Mouse (Mus musculus) brain, embryonic 18.5 days (tissue): ENCODE measurements around the gene Olfr1212.

Experiments used
- DNase-seq: peaks from one replicate; pipeline ENCODE4 v3.0.0-alpha.2; 2012; ENCODE audit warnings: low read depth, low spot score

The Olfr1212 gene

DNA sequence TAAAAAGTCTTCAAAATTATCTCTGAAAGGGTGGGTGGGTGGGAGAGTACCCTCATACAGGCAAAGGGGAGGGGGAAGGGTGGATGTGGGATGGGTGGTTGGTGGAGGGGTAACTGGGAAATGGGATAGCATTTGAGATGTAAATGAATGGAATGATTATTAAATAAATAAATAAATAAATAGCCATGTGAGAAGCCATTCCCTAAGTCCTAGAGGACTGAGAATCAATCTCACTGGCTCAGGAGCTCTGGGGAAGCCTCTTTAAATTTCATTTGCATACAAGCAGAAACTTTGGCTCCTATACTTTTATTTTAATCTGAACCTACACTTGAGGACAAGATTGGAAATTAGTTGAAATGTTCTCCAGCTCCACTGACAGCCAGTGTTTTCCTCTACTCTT is at the start of gene Olfr1212:
Gene Olfr1212 (plus strand): TSS at position 301 of the 400 bp plus-strand sequence.
- no peak for DNase-seq

DNA sequence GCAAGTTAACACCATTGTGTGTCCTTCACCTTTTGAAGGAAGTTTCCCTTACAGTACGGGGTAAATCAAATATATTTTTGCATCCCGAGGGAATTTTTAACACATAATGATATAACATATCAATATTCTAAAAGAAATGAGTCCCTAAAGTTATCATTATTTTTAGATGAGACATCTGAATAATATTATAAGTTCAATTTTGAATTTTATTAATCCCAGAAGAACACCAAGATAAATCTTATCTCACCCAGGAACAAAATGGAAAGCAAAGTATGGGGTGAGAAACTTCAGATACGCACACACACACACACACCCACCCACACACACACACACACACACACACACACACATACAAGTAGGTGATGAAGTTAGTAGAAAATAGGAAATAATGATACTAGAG is 38.7 kb upstream of the Olfr1212 start, which contains the start of gene Olfr1209:
Gene Olfr1209 (minus strand): TSS at position 101 of the 400 bp plus-strand sequence.
- DNase-seq, result no peak

DNA sequence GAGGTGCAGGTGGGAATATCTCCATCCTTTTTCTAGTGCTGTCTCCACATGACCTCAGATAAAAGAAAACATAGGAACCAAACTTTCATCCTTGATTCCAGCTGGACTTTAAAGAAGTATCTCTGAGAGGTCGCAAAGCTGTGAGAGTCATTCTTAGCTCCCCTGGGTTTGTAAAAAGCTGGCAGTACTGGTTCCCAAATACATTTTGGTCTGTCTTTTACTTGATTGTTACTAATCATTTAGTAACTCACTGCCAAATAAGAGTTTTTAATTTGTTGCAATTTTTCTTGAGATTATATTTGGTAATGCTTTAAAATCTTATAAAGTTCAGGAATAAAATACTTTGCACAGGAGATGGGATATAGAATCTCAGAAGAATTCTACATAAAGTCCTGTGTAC is 15.8 kb upstream of the Olfr1212 start, which contains the start of gene Olfr1211:
Gene Olfr1211 (minus strand): TSS at position 101 of the 400 bp plus-strand sequence.
- no peak for DNase-seq

DNA sequence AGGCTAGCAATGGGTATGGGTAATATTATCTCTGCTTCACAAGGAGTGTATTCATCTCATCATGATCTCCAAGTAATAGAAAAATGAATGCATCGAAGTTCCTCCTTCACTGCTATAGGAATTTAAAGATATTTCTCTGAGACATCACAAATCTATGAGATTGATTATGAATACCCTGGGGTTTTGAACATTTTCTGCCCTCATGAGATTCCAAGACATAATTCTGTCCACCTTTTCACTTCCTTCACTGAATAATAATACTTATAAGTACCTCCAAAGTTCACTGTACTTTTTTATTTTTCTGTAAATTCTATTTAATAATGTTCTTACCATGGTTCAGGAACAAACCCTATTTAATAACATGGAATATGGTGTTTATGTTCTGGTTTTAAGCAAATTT is 26.4 kb downstream of the Olfr1212 start, which contains the start of gene Gm13762:
Gene Gm13762 (minus strand): TSS at position 101 of the 400 bp plus-strand sequence.
- no peak for DNase-seq

DNA sequence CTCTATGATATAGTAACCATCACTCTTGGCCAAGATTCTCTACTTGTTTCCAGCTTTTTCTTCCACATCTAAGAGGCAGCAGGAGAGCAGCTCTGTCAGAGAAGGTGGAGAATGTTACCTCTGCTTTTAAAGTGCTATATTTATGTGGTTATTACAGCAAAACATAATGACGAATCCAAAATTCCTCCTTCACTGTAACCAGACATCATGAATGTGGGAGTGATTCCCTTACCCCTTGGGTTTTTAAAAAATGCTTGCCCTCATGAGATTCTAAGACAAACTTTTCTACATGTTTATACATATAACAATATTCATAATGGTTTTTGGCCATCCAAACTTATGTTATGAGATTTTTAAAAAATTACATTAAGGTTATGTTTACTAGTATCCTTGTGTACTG is 38.8 kb downstream of the Olfr1212 start, which contains the start of gene Olfr1214:
Gene Olfr1214 (minus strand): TSS at position 101 of the 400 bp plus-strand sequence.
- no peak for DNase-seq

DNA sequence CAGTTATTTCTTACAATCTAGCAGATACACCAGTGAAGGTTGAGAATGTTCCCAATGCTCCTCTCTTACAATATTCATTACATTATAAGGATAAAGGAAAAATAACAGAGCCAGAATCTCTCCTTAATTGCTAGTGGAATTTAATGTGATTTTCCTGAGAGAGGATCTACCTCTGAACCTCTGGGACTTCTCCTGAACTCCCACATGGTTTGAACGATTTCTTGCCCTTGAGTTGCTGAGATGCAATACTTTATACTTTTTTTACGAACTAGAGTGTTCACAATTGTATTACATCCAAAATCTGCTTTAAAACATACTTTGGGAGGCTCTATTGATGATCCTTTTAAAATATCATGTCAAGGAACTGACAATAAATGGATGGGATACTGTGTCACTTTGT is 53.1 kb downstream of the Olfr1212 start, which contains the start of gene Olfr1215:
Gene Olfr1215 (minus strand): TSS at position 101 of the 400 bp plus-strand sequence.
- no peak for DNase-seq
